Mouse (Mus musculus) left cerebral cortex, postnatal 25 days (tissue): ENCODE data around the gene Rimbp3. TPM values are rescaled to one million over a fixed set of nuclear protein-coding genes. Genes with fewer than 3 reads are reported as not detected.
"Not testable (repeated sequence)": the region's sequence is repeated elsewhere in the genome, so short reads cannot be mapped to it uniquely, and the experiment has no call there.

Experiments used
- DNase-seq, 2 experiments: peaks; one replicate each; pipeline ENCODE4 v3.0.0; 2022; ENCODE audit warnings: low spot score in 2 of 2, mixed read lengths in 1 of 2
- intact Hi-C: fragments of 180-260 bp; cut with DNase I; formaldehyde crosslinking; loops from one replicate; pipeline ENCODE4 v1.15.1; 2025
- total RNA-seq, 2 experiments: library from RNA; stranded (reverse); gene quantifications; 2 replicates each; pipeline ENCODE4 v1.2.3; 2021

The Rimbp3 gene
- 1 to 10 TPM; 1.1 to 2.3 TPM for total RNA-seq

DNA sequence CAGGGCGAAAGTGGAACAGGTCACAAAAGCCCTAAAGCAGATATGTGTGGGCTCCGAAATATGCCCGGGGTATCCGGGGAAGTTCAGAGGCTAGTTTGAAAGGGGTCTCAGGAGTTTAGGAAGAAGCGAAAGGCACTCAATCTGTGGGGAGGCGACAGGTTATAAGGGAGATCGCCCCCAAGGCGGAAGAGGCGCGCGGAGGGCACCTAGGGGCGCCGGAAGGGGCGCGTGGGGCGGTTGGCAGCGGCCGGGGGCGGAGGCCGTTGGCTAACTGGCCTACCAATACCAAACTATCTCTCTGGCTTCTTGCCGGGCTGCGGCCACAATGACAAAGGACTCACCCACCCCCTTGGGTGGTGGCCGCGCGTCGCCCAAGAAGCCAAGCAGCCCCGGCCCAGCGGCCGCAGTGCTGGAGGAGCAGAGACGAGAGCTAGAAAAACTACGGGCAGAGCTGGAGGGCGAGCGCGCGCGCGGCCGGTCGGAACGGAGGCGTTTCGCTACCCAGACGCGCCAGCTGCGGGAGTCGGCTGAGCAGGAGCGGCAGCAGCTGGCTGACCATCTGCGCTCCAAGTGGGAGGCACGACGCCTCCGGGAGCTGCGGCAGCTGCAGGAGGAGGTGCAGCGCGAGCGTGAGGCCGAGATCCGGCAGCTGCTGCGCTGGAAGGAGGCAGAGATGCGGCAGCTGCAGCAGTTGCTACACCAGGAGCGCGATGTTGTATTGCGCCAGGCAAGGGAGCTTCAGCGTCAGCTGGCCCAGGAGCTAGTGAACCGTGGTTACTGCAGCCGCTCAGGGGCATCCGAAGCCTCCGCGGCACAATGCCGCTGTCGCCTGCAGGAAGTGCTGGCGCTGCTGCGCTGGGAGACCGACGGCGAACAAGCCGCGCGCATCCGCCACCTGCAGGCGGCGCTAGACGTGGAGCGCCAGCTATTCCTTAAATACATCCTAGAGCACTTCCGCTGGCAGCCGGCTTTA lies at the start of gene Rimbp3:
Rimbp3 (plus strand) TSS at position 215 of the 973 bp plus-strand sequence.
- intact Hi-C loops = loop anchor here (1.0 to 5.0 kb wide), 2 partner anchors 68 to 76 kb away; partner anchors contain the start of genes Sdf2l1 and Tmem191c
- peak; percentile 85 to 88 for DNase-seq

DNA sequence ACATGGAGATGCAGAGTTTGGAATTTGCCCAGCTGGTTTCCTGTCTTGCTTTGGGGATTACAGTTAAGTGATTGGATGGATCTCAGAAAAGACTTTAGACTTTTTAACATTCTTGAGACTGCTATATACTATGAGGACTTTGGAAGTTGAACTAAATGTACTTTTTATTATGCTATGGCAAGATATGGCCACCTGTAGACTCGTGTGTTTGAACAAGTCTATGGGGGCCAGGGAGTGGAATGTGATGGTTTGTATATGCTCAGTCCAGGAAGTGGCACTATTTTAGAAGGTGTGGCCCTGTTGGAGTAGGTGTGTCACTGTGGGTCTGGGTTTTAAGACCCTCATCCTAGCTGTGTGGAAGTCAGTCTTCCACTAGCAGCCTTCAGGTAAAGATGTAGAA lies 42.9 kb upstream of the Rimbp3 start:
- intact Hi-C loops = not testable (repeated sequence)

DNA sequence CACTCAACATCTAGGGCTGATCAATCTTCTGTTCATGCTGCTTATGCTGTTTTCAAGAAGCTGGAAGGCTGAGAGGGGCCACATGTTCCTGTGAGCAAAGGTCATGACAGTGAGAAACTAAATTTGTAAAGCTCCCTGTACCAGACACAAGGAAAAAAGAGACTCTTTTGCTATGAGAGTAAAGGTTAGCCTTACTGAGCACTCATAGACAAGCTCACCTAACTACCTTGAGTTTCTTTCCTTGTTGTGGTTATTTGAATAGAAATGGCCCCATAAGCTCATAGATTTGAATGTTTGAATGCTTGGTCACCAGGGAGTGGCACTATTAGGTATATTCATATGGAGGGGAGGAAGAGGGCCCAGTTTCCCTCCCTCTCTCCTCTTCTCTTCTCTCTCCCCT lies 41.2 kb upstream of the Rimbp3 start:
- intact Hi-C loops = no loop called here

More for the DNA sequence above, 42.9 kb upstream of the Rimbp3 start:
- not testable (repeated sequence) for DNase-seq

DNA sequence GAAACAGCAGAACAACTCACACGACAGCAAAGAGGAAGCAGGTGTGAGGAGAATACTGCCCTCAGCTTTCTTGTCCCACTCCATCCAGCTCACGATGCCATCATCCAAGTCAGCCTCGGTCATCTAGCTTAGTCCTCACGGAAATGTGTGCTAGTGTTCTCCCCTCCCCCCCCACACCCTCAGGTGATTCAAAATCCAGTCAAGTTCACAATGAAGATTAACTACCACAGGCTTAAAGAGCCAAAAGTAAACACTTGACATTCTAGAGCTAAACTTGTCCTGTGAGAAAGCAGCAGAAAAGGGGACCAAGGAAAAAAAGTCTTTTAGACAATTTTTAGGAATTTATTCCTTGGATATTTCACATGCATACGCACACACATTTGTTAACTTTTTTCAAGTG lies 40.4 kb upstream of the Rimbp3 start:
- intact Hi-C loops = no loop called here
- no peak for DNase-seq

More for the DNA sequence above, 41.2 kb upstream of the Rimbp3 start:
- DNase-seq = no peak

DNA sequence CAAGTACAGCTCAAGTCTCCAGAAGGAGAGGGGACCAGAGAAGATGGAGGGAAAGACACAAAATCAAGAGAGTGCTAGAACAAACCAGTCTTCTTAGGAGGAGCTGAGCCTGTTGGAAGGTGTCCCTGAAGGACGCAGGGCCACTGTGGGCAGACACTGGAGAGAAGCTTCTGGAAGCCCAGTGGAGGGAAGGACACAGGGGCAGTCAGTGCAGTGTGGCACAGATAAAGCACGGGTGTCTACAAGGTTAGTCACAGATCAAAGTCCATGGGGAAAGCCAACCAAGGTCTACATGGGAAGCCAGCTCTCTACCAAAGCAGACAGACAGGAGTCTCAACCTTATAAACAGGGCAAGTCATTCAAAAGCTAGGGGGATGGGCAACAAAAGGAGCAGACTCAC lies 32.6 kb upstream of the Rimbp3 start:
- no peak for DNase-seq
- intact Hi-C loops = no loop called here

DNA sequence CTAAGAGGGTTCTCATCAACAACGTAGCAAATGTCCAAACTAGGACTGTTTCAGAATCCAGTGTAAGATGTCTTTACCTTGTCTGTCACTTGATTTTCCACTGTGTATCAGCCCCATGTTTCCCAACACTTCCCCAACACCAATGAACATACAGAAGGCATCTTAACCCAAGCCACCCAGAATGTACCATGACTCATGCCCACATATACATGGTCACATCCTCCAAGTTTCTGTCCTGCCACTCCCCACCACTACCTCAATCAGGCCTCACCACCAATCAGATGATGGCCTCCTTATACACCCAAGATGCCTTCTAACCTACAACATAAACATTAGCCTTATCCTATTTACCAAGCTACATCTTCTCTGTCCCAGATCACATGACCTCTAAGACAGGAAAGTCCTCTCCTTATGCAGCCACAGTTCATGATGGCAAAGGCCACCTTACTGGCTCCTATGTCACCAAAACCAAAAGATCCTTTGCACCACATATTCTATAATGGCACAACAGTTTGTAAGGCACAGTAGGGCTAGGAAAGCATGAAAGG lies 30.7 kb upstream of the Rimbp3 start:
- no peak for DNase-seq
- intact Hi-C loops = no loop called here

DNA sequence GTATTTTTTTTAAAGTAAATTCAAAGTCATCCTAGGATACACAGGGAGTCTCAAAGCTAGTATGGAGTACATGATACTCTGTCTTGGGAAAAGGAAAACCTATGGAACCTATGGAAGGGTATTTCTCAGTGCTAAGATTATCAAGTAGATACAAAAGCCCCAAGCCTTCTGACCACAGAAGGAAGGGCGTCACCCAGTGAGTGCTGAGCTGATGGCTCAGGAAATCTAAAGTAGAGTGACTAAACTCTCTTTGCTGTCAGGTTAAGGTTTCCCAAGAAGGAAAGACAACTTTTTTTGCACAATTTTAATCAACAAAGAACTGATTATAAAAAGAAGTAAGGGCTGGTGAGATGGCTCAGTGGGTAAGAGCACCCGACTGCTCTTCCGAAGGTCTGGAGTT lies 28.7 kb upstream of the Rimbp3 start:
- DNase-seq = no peak

DNA sequence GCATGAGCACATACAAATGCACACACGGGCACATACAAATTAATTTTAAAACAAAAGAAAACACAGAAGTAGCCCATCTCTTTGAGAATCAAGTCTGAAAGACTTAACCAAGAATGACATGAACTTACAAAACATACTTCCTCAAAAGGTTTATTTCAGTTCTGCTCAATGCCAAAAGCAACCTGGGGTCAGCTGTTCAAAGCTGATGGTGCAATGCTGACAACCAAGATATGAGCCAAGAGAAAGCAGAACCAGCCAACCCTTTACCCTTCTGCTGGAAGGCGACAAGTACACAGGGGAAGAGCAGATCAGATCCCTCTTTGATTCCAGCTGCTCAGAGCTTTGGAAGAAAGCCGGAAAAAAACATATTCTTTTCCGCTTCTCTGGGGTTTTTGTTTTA lies 27.0 kb upstream of the Rimbp3 start:
- intact Hi-C loops = no loop called here
- DNase-seq = peak in 1 of 2 experiments; percentile 11

More for the DNA sequence above, 28.7 kb upstream of the Rimbp3 start:
- intact Hi-C loops = no loop called here

DNA sequence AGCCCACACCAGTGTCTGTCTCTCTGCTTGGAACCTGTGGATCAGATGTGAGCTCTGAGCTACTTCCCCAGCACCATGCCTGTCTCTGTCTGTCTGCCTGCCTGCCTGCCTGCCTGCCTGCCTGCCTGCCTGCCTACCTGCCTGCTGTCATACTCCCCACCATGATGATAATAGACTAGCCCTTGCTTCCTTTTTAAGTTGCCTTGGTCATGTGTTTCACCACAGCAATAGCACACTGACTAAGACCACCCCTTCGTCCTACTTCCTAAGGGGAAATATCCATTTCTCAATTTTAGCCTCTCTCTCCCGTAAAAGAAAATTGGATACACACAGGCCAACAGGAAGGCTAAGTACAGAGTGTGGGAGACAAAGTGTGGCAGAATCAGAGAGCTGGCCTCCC lies 26.3 kb upstream of the Rimbp3 start:
- no peak for DNase-seq
- intact Hi-C loops = no loop called here

DNA sequence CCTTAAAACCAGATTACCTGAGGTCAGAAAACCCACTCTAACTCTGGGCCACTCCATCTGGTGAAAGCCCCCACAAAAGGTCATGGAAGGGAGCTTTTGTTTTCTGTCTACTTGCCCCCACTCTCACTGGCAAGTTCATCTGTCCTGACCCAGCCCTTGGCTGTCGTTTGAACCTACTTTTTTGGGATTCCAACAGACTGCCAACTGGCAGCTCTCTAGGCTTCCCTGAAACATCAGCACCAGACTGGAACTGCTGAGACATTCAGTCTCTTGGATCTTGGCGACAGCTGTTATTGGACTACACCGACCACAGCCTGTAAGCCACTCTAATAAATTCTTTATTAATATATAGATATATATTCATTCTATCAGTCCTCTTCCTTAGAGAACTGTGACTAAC lies 25.4 kb upstream of the Rimbp3 start:
- intact Hi-C loops = no loop called here
- DNase-seq = no peak

DNA sequence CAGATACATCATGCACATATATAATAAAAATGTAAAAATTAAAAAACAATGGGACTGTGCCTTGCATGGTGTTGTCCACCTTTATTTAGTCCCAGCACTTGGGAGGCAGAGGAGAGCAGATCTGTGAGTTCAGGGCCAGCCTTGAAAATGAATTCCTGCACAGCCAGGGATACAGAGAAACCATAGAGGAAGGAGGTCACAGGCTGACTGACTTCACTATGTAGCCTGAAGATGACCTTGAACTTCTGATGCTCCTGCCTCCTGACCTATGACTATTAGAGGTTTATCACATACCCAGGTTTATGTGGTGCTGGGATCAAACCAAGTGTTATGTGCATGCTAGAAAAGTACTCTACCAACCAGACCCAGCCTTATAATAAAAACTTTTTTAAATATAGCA lies 22.9 kb upstream of the Rimbp3 start:
- DNase-seq = no peak
- intact Hi-C loops = no loop called here

DNA sequence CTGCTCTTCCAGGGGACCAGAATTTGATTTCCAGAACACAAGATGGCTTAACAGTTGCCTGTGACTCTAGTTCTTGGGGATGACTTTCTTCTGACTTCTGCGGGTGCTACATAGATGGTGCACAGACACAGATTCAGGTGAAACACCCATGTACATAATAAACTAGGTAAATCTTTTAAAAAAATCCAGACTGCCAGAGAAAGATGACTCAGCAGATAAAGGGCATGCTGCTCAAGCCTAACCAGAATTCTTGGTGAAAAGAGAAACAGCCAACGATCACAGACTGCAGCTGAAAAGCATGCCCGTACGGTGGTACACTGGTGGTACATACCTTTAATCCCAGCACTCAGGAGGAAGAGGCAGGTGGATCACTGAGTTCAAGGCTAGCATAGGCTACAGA lies 14.6 kb upstream of the Rimbp3 start:
- no peak for DNase-seq
- intact Hi-C loops = no loop called here

DNA sequence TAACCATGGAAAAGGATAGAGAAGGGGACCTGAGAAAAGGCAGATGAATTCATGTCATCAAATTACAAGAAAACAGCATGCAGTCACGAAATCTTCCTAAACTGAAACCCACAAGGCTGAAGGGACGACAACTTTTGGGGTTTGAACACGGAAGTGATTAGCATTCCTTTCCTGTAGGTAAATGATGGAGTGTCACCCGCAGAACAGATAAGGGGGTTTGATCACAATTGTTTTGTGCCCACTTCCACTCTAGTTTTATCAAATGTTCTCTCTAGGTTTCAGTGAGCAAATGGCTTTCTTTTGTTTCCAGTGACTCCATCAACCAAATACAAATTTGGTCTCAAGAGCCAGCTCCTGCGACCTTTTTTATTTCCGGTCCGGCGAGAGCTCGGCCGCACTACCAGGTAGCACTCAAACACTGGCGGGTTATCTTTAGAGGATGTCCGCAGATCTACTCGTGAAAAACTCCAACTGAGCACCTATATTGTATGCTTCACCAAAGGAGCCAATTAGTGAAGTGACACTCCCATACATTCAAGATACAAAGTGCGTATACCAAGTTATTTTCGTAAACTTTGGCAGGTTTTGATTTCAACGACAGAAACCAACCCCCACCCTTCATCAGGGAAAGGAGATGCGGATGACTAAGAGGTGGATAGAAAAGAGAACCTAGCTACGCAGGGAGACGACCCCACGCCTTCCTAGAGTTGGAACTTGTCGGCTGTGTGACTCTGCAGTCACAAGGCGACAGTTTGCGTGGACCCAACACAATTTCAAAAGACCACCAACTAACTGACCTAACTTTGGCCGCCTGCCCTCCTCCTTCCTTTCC lies 8.1 kb upstream of the Rimbp3 start:
- DNase-seq = peak in 1 of 2 experiments; percentile 14
- intact Hi-C loops = no loop called here

DNA sequence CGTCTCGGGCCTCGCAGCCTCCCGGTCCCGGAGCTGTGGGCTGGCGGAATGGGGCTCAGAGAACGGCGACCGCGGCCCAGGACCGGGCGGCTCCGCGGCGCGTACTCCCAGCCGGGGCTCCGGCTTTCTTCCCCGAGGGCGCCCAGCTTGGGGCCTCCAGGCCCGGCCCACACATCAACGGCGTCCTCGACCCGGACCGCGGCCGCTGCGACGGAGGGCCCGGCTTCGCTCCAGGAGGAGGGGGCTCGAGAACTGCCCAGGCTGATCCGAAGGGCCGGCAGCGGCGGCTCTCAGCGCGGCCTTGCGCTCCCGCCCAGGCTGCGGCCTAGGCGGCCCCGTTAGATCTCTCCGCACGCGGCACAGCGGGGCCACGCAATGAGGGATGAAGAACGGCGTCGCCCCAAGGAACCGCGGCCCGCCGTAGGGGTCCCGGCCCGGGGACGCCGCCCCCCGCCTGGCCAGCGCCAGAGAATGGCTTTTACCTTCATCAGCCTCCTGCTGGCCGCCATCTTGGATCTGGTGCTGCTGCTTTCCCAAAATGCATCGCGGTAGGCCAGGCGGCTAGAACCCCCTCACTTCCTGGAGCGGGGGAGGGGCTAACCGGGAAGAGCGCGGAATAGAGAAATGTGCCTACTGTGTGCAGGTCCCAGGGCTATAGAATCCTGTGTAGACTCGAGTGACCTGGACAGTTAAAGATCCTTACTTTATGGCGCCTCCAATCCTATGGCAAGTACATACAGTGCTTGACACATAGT lies 7.3 kb upstream of the Rimbp3 start:
- intact Hi-C loops = no loop called here
- peak; percentile 88 to 90 for DNase-seq

DNA sequence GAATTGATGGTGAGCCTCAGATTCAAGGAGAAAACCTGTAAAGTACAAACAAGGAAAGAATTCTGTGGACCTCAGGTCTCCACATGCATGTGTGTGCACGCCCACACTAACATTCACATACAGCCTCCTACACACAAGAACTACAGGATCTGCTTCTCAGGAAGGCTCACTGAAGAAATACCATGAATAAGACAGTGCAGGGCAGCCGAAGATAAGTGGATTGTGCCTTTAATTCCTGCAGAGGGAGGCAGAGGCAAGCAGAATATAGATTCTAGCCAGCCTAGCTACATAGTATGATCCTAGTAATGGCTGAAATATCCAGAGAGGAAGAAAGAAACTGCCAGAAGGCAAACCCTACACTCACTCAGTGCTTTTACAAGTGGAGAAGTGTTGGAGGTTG lies 6.4 kb upstream of the Rimbp3 start:
- intact Hi-C loops = no loop called here
- DNase-seq = peak; percentile 15 to 56

DNA sequence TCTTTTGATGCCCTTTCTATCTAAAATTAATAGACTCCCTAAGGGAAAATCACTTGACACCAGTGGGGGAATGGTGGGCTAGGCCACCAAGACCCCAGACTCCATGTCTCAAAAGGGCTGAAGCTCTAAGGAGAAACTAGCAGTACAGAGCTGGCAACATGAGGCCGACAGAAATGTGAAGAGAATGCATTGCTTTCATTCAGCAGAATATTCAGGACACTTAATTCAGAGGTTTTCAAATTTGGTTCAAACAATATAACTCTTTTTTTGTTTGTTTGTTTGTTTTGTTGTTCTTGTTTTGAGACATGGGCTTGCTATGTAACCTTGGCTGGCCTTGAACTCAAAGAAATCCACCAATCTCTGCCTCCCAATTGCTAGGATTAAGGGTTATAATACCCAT lies 5.9 kb upstream of the Rimbp3 start, which contains the start of gene Ube2l3:
Ube2l3 (minus strand) TSS at position 101 of the 400 bp plus-strand sequence.
- intact Hi-C loops = no loop called here
- no peak for DNase-seq

DNA sequence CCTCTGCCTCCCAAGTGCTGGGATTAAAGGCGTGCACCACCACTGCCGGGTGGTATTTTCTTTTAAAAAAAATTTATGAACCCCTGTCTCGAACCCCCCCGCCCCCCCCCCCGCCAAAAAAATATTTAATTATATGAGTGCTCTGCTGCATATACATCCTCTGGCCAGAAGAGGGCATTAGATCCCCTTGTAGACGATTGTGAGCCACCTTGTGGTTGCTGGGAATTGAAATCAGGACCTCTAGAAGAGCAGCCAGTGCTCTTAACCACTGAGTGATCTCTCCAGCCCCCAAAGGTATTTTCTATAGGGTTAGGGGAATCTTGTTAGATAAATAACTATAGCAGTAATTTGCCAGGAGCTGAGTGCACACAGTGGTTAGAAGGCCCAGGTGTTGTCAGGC lies 3.4 kb upstream of the Rimbp3 start:
- no peak for DNase-seq
- intact Hi-C loops = loop anchor here (5.0 kb wide), 1 partner anchor 73 kb away; the partner anchor contains the start of gene Sdf2l1

DNA sequence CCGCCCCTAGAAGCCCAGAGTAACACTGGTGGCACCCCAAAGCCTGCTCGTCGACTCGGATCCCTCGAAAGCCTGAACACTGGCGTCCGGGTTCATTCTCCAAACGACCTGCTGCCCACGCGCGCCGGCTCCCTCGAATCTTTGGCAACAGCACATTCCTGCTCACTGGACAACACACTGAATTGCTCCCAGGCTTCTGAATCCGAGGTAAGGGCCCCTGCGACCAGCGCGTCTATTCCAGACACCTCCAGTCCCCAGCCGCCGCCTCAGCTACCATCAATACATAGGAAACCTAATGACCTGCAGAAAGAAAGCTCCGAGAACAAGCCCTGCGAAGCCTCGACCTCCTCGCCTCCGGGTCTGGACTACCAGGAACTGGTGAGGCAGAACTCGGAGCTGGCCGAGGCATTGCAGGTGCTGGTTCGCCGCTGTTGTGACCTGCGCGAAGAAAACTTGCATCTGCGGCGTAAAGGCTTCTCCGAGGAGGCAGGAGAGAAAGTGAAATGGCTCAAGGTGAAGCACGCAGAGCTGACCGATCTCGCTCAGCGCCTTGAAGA lies 1.1 kb downstream of the Rimbp3 start:
- DNase-seq = no peak
- intact Hi-C loops = loop anchor here (1.0 to 5.0 kb wide), 2 partner anchors 67 to 77 kb away; partner anchors contain the start of genes Sdf2l1 and Tmem191c
